Mouse (Mus musculus): Measurements from ENCODE around the gene Slc25a19. TPM values are rescaled to one million over a fixed set of nuclear protein-coding genes. Genes with fewer than 3 reads are reported as not detected.

The Slc25a19 gene
- polyA plus RNA-seq, 1 experiment, result 144 TPM

DNA sequence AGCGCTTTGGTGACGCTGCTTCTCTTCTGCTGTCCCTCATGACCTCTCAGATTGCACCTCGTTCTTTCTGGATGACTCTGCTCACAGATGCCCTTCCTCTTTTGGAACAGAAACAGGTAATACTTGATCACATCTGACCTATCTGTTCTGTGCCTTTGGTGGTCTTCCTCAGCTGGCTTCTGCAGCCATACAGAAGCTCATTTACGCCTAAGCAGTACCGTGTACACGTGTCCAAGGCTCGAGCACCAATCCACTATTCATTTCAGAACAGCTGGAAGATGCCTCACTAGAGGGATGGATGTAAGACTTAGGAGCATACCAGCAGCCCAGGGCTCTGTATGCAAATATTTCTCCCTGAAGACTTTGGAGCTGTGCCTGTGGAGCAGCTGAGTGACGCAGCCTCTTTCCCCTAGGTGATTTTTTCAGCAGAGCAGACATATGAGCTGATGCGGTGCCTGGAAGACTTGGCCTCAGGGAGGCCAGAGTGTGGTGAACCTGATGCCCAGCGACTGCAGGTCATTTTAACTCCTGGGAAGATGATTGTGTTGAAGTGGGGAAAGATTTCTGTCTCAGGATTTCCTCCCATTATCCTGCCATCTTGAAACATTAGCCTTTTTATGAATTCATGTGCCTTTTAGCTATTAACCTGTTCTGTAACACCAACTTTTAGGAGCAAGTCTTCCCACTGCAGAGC is 45.0 kb downstream of the Slc25a19 start:
- no peak for TF ChIP-seq CTCF (conservative IDR thresholded peaks at IDR 0.05; ENCODE audit: insufficient read depth, insufficient read length, low read depth, low read length)
- no peak for TF ChIP-seq POLR2A (IDR thresholded peaks at IDR 0.05; ENCODE audit: low read depth, low read length)
- Histone ChIP-seq H3K27ac (ENCODE audit: insufficient read depth, low read depth, low read length) (no peak overlapping the region), H3K27me3 (replicated peaks; ENCODE audit: control insufficient read depth, insufficient read depth, low read length) (no peaks in the 10 kb centered on the region), H3K36me3 (ENCODE audit: control insufficient read depth, insufficient read depth, low read length) (no peaks in the 10 kb centered on the region; the same call in 1 of the 2 replicates), H3K4me1 (ENCODE audit: control insufficient read depth, insufficient read depth, low read length) (no peaks in the 10 kb centered on the region; the same call in 1 of the 2 replicates), H3K4me3 (ENCODE audit: insufficient read depth, low read depth, low read length) (no peak overlapping the region)
- DNase-seq, result no peak
- WGBS, result 75% methylated on average over 10 of the region's 10 CpGs

DNA sequence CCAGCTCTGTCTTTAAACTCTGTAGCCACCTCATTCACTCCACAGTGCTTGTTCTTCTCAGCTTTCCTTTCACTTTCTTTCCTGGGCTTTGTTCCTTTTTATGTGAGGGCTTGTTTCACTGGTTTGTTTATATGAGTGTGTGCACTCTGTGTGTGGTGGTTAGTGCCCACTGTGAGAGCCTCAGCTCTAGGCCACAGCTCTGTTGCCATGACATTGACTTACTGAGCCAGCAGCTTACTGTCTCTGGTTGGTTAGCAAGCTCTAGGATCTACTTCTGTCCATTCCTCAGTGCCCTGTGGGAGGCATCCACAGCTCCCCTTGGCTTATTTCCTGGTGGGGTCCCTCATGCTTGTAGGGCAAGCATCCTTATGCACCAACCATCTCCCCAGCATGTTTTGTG is 49.0 kb downstream of the Slc25a19 start:
- H3K4me3 ChIP-seq (ENCODE audit: insufficient read depth, low read depth, low read length), result no peak overlapping the region
- H3K27ac ChIP-seq (ENCODE audit: insufficient read depth, low read depth, low read length), result no peak overlapping the region
- H3K4me1 ChIP-seq (ENCODE audit: control insufficient read depth, insufficient read depth, low read length), result no peaks in the 10 kb centered on the region
- DNase-seq, result no peak
- TF ChIP-seq POLR2A (IDR thresholded peaks at IDR 0.05; ENCODE audit: low read depth, low read length) (no peak), CTCF (conservative IDR thresholded peaks at IDR 0.05; ENCODE audit: insufficient read depth, insufficient read length, low read depth, low read length) (no peak)
- no peaks in the 10 kb centered on the region for H3K27me3 ChIP-seq (replicated peaks; ENCODE audit: control insufficient read depth, insufficient read depth, low read length)
- no peaks in the 10 kb centered on the region; the same call in 1 of the 2 replicates for H3K36me3 ChIP-seq (ENCODE audit: control insufficient read depth, insufficient read depth, low read length)

DNA sequence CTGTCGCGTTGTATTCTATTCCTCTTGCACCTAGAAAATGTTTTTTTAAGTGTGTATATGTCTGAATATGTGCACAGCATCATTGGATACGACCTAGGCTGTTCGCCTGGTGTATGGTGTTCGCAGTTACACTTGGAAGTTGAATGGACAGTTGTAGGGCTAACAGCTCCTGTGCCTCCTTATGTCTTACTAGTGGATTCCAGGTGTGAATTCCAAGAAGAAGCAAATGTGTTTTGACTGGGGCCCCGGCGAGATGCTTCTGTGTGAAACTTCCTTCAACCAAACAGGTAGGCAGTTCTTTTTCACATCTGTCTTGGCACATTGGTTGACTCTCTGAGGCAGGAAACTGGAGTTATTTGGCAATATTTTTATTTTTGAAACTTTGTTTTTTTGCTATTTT is 63.1 kb downstream of the Slc25a19 start:
- Histone ChIP-seq H3K27me3 (replicated peaks; ENCODE audit: control insufficient read depth, insufficient read depth, low read length) (no peaks in the 10 kb centered on the region), H3K4me1 (ENCODE audit: control insufficient read depth, insufficient read depth, low read length) (no peaks in the 10 kb centered on the region), H3K36me3 (ENCODE audit: control insufficient read depth, insufficient read depth, low read length) (no peaks in the 10 kb centered on the region), H3K4me3 (ENCODE audit: insufficient read depth, low read depth, low read length) (no peak overlapping the region), H3K27ac (ENCODE audit: insufficient read depth, low read depth, low read length) (no peak overlapping the region)
- 10% methylated on average over 7 of the region's 7 CpGs for WGBS
- no peak for TF ChIP-seq CTCF (conservative IDR thresholded peaks at IDR 0.05; ENCODE audit: insufficient read depth, insufficient read length, low read depth, low read length)
- no peak for TF ChIP-seq POLR2A (IDR thresholded peaks at IDR 0.05; ENCODE audit: low read depth, low read length)
- no peak for DNase-seq

Other genes starting within 250 kb of the Slc25a19 start
- 5.3 and 5.6 TPM in 2 replicates for gene Cdr2l, start 246.4 kb downstream of the Slc25a19 start, polyA plus RNA-seq (2012; rRNA removed)
- gene Mrpl58, start 224.5 kb downstream of the Slc25a19 start, polyA plus RNA-seq (2012; rRNA removed), result 145 and 146 TPM in 2 replicates
- gene Atp5h, start 208.3 kb downstream of the Slc25a19 start, polyA plus RNA-seq (2012; rRNA removed), result 296 and 478 TPM in 2 replicates
- 35.4 and 37.8 TPM in 2 replicates for gene Kctd2, start 208.2 kb downstream of the Slc25a19 start, polyA plus RNA-seq (2012; rRNA removed)
- gene Trim80, start 187.8 kb downstream of the Slc25a19 start, polyA plus RNA-seq (2012; rRNA removed), result 0.28 and 0.37 TPM in 2 replicates
- gene Slc16a5, start 165.8 kb downstream of the Slc25a19 start, polyA plus RNA-seq (2012; rRNA removed), result 31.1 and 42.8 TPM in 2 replicates
- 6.8 and 7.3 TPM in 2 replicates for gene Armc7, start 152.6 kb downstream of the Slc25a19 start, polyA plus RNA-seq (2012; rRNA removed)
- 47.6 and 50.5 TPM in 2 replicates for gene Nt5c, start 136.4 kb downstream of the Slc25a19 start, polyA plus RNA-seq (2012; rRNA removed)
- gene Jpt1, start 113.9 kb downstream of the Slc25a19 start, polyA plus RNA-seq (2012; rRNA removed), result 62.9 and 64.9 TPM in 2 replicates
- 48.4 and 85.2 TPM in 2 replicates for gene Sumo2, start 92.0 kb downstream of the Slc25a19 start, polyA plus RNA-seq (2012; rRNA removed)
- gene Nup85, start 63.9 kb downstream of the Slc25a19 start, polyA plus RNA-seq (2012; rRNA removed), result 32.9 and 33.5 TPM in 2 replicates
- 51.7 and 53.1 TPM in 2 replicates for gene Mrps7, start 24.4 kb downstream of the Slc25a19 start, polyA plus RNA-seq (2012; rRNA removed)
- gene Gga3, start 24.2 kb downstream of the Slc25a19 start, polyA plus RNA-seq (2012; rRNA removed), result 16.9 and 17.7 TPM in 2 replicates
- gene Mif4gd, start 15.3 kb downstream of the Slc25a19 start, polyA plus RNA-seq (2012; rRNA removed), result 138 and 144 TPM in 2 replicates
- gene Grb2, start 80.3 kb upstream of the Slc25a19 start, polyA plus RNA-seq (2012; rRNA removed), result 34.1 and 42.6 TPM in 2 replicates
- gene Tmem94, start 137.1 kb upstream of the Slc25a19 start, polyA plus RNA-seq (2012; rRNA removed), result 77.1 and 97.8 TPM in 2 replicates
- gene Caskin2, start 185.3 kb upstream of the Slc25a19 start, polyA plus RNA-seq (2012; rRNA removed), result 36.9 and 46.7 TPM in 2 replicates
- 36.4 and 43.4 TPM in 2 replicates for gene Tsen54, start 186.4 kb upstream of the Slc25a19 start, polyA plus RNA-seq (2012; rRNA removed)
- 153 and 166 TPM in 2 replicates for gene Llgl2, start 195.8 kb upstream of the Slc25a19 start, polyA plus RNA-seq (2012; rRNA removed)
- 104 and 132 TPM in 2 replicates for gene Myo15b, start 230.1 kb upstream of the Slc25a19 start, polyA plus RNA-seq (2012; rRNA removed)

Data from kidney, adult 2 months (tissue).